Mouse (Mus musculus): ENCODE measurements around the gene Cd2.

Gene Cd2

GRCm38 (mm10) chr3:101293571-101294135, 5.9 kb upstream of the Cd2 start:
- no peak for DNase-seq (ENCODE audit: extremely low read depth, low read depth)

GRCm38 (mm10) chr3:101292611-101293010, 4.9 kb upstream of the Cd2 start:
- DNase-seq (ENCODE audit: extremely low read depth, low read depth) = no peak

GRCm38 (mm10) chr3:101290587-101291520, 3.1 kb upstream of the Cd2 start:
- DNase-seq (ENCODE audit: extremely low read depth, low read depth) = no peak

GRCm38 (mm10) chr3:101290036-101290435, 2.3 kb upstream of the Cd2 start:
- DNase-seq (ENCODE audit: extremely low read depth, low read depth) = no peak

GRCm38 (mm10) chr3:101289406-101289805, 1.7 kb upstream of the Cd2 start:
- DNase-seq (ENCODE audit: extremely low read depth, low read depth) = no peak

GRCm38 (mm10) chr3:101286336-101287325, 1.1 kb downstream of the Cd2 start:
- DNase-seq (ENCODE audit: extremely low read depth, low read depth) = no peak

- no peak for DNase-seq (ENCODE audit: extremely low read depth, low read depth)
These were observed 1.9 kb downstream of the Cd2 start for GRCm38 (mm10) chr3:101285851-101286250.

- DNase-seq (ENCODE audit: extremely low read depth, low read depth) = no peak
These were observed 2.6 kb downstream of the Cd2 start for GRCm38 (mm10) chr3:101285021-101285615.

GRCm38 (mm10) chr3:101283869-101284706, 3.7 kb downstream of the Cd2 start:
- DNase-seq (ENCODE audit: extremely low read depth, low read depth) = no peak

GRCm38 (mm10) chr3:101283441-101283840, 4.3 kb downstream of the Cd2 start:
- no peak for DNase-seq (ENCODE audit: extremely low read depth, low read depth)

- DNase-seq (ENCODE audit: extremely low read depth, low read depth) = no peak
These were observed 5.1 kb downstream of the Cd2 start for GRCm38 (mm10) chr3:101282556-101283180.

GRCm38 (mm10) chr3:101281841-101282240, 5.9 kb downstream of the Cd2 start:
- no peak for DNase-seq (ENCODE audit: extremely low read depth, low read depth)

- no peak for DNase-seq (ENCODE audit: extremely low read depth, low read depth)
These were observed 7.1 kb downstream of the Cd2 start for GRCm38 (mm10) chr3:101280348-101281311.

GRCm38 (mm10) chr3:101279561-101279960, 8.2 kb downstream of the Cd2 start:
- no peak for DNase-seq (ENCODE audit: extremely low read depth, low read depth)

GRCm38 (mm10) chr3:101278396-101278795, 9.3 kb downstream of the Cd2 start:
- no peak for DNase-seq (ENCODE audit: extremely low read depth, low read depth)

GRCm38 (mm10) chr3:101277830-101278229, 9.9 kb downstream of the Cd2 start:
- DNase-seq (ENCODE audit: extremely low read depth, low read depth) = no peak

GRCm38 (mm10) chr3:101276501-101277320, 11.0 kb downstream of the Cd2 start:
- no peak for DNase-seq (ENCODE audit: extremely low read depth, low read depth)

Measured in MEL-GATA-1-ER (cell line).